Mouse (Mus musculus): ENCODE measurements around the gene Spaca4. TPM values are rescaled to one million over a fixed set of nuclear protein-coding genes. Genes with fewer than 3 reads are reported as not detected.

The Spaca4 gene
- polyA plus RNA-seq, 1 experiment from 2014 or later, result not detected

DNA sequence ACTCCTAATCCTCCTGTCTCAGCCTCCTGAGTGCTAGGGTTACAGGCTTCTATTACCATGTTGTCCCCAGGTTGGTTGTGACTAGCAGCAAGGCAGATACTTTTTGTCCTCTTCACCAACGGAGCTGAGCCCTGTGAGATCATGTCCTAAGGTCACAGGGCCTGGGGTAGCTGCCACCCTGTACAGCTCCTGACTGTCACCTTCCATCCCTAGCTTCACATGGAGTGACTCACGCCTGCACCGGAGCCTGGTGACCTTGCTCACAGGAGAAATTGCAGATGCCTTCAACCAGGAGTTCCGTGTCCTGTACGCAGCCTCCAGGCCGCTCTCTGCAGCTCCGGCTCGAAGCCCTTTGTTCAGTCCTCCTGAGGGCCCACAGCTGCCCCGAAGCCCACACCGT lies 806 bp upstream of the Spaca4 start:
- no peaks in the 10 kb centered on the region for H3K27me3 ChIP-seq (replicated peaks)
- H3K4me2 ChIP-seq, result no peak overlapping the region
- peaks cover 37% of the 10 kb centered on the region for H3K36me3 ChIP-seq
- 0 out of 2 replicates have a peak overlapping the region, but pooled peaks have one; percentile 65 for H3K27ac ChIP-seq
- H3K4me1 ChIP-seq, result peaks cover 25% of the 10 kb centered on the region
- no peak overlapping the region for H3K9ac ChIP-seq
- ATAC-seq (ENCODE audit: insufficient read depth, low FRiP score, low read depth), result no peak
- H3K9me3 ChIP-seq, result no peaks in the 10 kb centered on the region
- WGBS, result 89% methylated on average over 10 of the region's 10 CpGs
- no peak overlapping the region for H3K4me3 ChIP-seq (replicated peaks)

DNA sequence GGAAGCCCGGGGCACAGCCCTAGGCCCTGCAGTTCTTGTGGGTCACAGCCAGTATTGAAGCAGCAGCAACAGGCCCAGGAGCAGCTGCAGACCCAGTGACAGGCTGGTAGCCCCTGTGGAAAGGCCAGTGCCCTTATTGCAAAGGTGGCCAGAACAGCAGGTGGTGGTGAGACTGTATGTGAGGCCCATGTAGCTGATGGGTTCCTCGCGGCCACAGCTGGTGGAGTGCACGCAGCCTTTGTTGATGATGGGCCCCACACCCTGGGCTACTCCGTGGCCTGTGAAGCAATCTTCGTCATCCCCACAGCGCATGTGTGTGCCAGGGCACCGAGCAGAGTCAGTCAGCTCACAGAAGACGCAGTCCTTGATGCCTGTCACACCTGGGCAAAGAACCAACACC lies 462 bp downstream of the Spaca4 start:
- Histone ChIP-seq H3K9me3 (no peaks in the 10 kb centered on the region), H3K9ac (no peak overlapping the region), H3K4me3 (replicated peaks) (no peak overlapping the region), H3K4me2 (no peak overlapping the region), H3K27me3 (replicated peaks) (no peaks in the 10 kb centered on the region), H3K27ac (no peak overlapping the region), H3K36me3 (peaks cover 45% of the 10 kb centered on the region), H3K4me1 (peaks cover 20% of the 10 kb centered on the region; the same call in 1 of the 2 replicates)
- no peak for ATAC-seq (ENCODE audit: insufficient read depth, low FRiP score, low read depth)
- WGBS, result 90% methylated on average over 9 of the region's 9 CpGs

DNA sequence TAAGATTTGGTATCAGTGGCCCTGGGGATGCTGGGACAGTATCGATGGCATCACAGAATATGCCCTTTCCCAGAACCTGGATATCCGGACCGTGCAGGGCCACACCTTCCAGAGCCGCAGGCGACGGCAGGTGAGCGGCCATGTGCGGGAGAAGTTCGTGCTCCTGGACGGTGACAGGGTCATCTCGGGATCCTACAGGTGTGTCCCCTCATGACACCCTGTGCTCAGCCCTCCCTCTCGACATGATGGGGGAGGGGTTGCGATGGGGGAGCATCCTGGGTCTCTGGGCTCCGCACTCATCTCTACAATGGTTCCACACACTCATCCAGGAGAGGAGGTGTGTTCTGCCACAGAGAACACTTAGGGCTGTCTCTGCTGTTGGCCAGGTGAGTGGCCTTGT lies 1.8 kb downstream of the Spaca4 start:
- no peak overlapping the region for H3K4me2 ChIP-seq
- WGBS, result 90% methylated on average over 14 of the region's 14 CpGs
- peaks cover 49% of the 10 kb centered on the region for H3K36me3 ChIP-seq
- peaks cover 28% of the 10 kb centered on the region for H3K4me1 ChIP-seq
- no peak overlapping the region for H3K9ac ChIP-seq
- H3K27me3 ChIP-seq (replicated peaks), result no peaks in the 10 kb centered on the region
- H3K4me3 ChIP-seq (replicated peaks), result no peak overlapping the region
- H3K27ac ChIP-seq, result no peak overlapping the region
- no peak for ATAC-seq (ENCODE audit: insufficient read depth, low FRiP score, low read depth)
- H3K9me3 ChIP-seq, result no peaks in the 10 kb centered on the region

DNA sequence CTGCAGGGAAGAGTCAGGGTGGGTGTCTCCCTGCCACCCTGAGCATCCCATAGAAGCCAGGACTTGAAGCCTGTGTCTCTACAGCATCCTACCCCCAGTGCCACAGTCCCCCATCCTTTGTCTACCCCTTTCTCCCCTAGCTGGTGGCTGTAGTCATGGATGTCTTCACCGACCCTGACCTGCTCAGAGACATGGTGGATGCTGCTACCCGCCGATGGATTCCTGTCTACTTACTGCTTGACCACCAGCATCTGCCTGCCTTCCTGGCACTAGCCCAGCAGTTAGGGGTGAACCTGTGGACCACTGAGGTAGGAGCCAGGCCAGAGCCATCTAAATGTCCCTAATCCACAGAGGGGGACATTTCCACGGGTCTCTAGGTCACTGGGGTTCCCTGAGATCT lies 2.3 kb downstream of the Spaca4 start:
- no peak for ATAC-seq (ENCODE audit: insufficient read depth, low FRiP score, low read depth)
- H3K4me2 ChIP-seq, result no peak overlapping the region
- no peaks in the 10 kb centered on the region for H3K9me3 ChIP-seq
- H3K4me1 ChIP-seq, result peaks cover 29% of the 10 kb centered on the region
- H3K4me3 ChIP-seq (replicated peaks), result no peak overlapping the region
- 86% methylated on average over 4 of the region's 4 CpGs for WGBS
- H3K9ac ChIP-seq, result no peak overlapping the region
- no peaks in the 10 kb centered on the region for H3K27me3 ChIP-seq (replicated peaks)
- peaks cover 49% of the 10 kb centered on the region for H3K36me3 ChIP-seq
- H3K27ac ChIP-seq, result no peak overlapping the region

DNA sequence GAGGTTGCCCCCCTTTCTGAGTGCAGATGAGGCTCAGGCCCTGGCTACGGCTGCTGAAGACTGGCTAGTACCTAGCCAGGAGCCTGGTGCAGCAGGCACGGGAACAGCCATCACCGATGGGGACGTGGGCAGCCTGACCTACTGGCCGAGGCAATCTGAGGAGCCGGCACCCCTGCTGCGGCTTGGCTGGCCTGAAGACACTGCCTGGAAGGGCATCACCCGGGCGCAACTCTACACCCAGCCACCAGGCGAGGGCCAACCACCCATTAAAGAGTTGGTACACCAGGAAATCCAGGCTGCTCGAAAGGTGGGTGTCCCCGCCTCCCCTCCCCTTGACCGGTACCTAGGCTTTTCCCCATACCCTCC lies 3.3 kb downstream of the Spaca4 start:
- H3K27ac ChIP-seq, result peak overlapping the region; percentile 68; the same call in 1 of the 2 replicates

DNA sequence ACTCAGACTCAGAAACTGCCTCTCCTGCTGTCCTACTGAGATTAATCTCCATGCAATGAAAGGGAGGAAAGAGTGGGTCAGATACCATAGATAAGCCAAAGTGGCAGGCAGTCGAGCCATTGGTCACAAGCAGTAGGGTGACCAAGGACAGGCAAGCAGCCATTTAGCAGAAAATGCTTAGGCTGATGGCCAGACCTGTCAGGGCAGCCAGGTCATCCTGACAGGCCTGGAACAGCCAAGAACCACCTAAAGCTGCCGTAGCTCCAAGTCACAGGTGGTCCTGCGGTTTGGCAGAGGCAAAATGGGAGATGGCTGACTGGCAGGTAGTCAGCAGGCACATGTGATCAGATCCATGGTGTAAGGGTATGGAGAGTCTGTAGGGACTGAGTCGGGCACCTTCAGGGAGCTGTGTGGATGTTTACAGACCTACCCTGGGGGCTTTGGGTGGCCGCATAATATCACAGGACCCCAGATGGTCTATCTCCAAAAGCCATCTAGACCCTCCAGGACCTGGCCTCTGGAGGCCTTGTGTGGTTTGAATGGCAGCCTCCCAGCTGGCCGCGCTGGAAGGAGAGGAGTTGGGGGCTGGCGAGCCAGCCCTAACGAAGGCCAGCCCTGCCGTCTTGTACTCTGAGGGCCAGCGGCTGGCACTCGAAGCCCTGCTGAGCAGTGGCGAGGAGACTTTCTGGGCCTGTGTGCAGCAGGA lies 3.8 kb downstream of the Spaca4 start:
- Histone ChIP-seq H3K27me3 (replicated peaks) (no peaks in the 10 kb centered on the region), H3K4me2 (peak overlapping the region; percentile 33), H3K27ac (peak overlapping the region; percentile 68), H3K9me3 (no peaks in the 10 kb centered on the region), H3K4me3 (replicated peaks) (peak overlapping the region; percentile 11; the same call in 1 of the 2 replicates), H3K9ac (no peak overlapping the region), H3K4me1 (peaks cover 30% of the 10 kb centered on the region), H3K36me3 (peaks cover 49% of the 10 kb centered on the region)
- WGBS, result 59% methylated on average over 13 of the region's 13 CpGs
- no peak for ATAC-seq (ENCODE audit: insufficient read depth, low FRiP score, low read depth)

More for the DNA sequence above, 3.3 kb downstream of the Spaca4 start:
- Histone ChIP-seq H3K9me3 (no peaks in the 10 kb centered on the region), H3K36me3 (peaks cover 49% of the 10 kb centered on the region), H3K4me2 (peak overlapping the region; percentile 33), H3K4me1 (peaks cover 29% of the 10 kb centered on the region), H3K27me3 (replicated peaks) (no peaks in the 10 kb centered on the region), H3K9ac (no peak overlapping the region), H3K4me3 (replicated peaks) (peak overlapping the region; percentile 11; the same call in 1 of the 2 replicates)
- ATAC-seq (ENCODE audit: insufficient read depth, low FRiP score, low read depth), result no peak
- 71% methylated on average over 13 of the region's 13 CpGs for WGBS

DNA sequence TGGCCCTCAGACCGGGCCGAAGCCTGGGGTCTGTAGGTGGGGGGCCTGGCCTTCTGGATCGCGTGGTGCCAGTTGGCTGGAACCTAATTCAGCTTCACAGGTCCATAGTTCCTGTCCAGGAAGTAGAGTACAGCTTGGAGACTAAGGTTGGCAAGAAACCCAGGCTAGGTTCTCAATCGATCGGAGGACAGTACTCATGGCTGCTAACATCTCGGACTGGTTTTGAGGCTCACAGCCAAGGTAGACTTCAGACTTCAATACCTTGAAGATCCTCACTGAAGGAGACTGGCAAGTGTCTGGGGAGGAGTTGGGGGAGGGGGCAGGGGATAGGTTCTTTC lies 4.4 kb downstream of the Spaca4 start:
- 68% methylated on average over 7 of the region's 7 CpGs for WGBS
- H3K4me3 ChIP-seq (replicated peaks), result peak overlapping the region; percentile 11
- no peaks in the 10 kb centered on the region for H3K27me3 ChIP-seq (replicated peaks)
- no peak overlapping the region for H3K9ac ChIP-seq
- peak overlapping the region; percentile 33 for H3K4me2 ChIP-seq
- H3K4me1 ChIP-seq, result peaks cover 32% of the 10 kb centered on the region
- peak overlapping the region; percentile 68 for H3K27ac ChIP-seq
- no peak for ATAC-seq (ENCODE audit: insufficient read depth, low FRiP score, low read depth)
- peaks cover 49% of the 10 kb centered on the region for H3K36me3 ChIP-seq
- H3K9me3 ChIP-seq, result no peaks in the 10 kb centered on the region

DNA sequence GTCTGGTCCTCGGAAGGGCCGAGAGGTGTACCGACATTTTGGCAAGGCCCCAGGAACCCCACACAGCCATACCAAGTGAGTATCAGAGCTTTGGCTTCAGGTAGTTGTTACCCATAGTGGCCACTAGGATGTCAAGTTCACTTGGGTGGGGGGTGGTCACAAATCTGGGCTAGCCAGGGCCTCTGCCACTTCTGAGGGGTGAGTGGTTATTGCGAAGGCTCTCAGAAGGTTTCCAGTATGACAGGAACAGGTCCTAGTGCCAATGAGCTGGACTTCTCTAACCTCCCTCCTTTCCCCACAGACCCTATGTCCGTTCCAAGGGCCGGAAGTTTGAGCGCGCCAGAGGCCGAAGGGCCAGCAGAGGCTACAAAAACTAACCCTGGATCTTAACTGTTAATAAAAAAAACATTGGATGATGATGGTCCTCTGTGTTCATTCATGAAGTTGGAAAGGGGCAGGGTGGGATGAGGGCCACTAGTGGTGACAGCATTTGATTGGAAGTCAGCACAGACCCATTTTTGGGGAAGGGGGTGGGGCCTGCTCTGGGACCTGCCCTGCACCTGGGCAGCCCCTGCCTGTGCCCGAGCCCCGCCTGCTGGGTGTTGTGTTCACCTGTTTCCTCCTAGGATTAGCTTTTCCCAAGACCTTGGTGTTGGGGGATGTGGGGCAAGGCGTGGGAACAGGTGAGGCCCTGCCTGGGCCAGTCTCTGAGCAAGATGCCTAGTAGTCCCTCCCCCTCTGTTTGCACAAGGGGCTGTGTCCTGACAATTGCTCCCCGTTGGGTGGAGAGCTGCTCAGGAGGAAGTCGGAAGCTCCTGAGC lies 5.0 kb downstream of the Spaca4 start, which contains the start of gene Fam83e:
Fam83e (plus strand) TSS at position 800 of the 821 bp plus-strand sequence.
- Histone ChIP-seq H3K4me3 (replicated peaks) (peak within 1 kb of the TSS; percentile 11), H3K9me3 (no peaks in the 10 kb centered on the region), H3K36me3 (peaks cover 48% of the 10 kb centered on the region), H3K4me2 (peak within 1 kb of the TSS; percentile 80), H3K27ac (peak within 1 kb of the TSS; percentile 68), H3K9ac (no peak within 1 kb of the TSS), H3K4me1 (peaks cover 38% of the 10 kb centered on the region), H3K27me3 (replicated peaks) (no peaks in the 10 kb centered on the region)
- ATAC-seq (ENCODE audit: insufficient read depth, low FRiP score, low read depth), result peak; percentile 83
- 71% methylated on average over 14 of the region's 14 CpGs for WGBS

DNA sequence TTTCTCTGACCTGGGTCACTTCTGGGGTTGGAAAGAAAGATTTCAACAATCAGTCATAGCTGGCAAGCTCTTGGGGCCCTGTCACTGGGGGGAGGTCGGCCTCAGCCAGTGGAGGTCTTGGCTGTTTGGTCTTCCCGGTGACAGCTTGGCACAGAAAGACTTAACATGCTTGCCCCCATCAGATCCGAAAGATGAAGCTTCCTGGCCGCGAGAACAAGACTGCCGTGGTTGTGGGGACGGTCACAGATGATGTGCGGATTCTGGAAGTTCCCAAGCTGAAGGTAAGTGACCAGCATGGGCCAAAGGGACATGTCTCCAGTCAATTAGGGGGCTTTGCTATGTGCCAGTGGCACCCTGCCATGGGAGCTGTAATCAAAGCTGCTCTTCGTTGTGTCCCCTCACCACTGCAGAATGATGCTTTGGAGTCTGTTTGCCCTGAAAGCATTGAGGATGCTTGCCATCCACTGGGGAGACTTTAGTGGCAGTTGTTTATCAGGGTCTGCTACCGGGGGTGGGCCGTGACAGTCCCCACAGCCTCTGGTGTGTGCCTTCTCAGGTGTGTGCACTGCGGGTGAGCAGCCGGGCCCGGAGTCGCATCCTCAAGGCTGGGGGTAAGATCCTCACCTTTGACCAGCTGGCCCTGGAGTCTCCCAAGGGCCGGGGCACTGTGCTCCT lies 5.7 kb downstream of the Spaca4 start:
- 80% methylated on average over 16 of the region's 16 CpGs for WGBS
- peak overlapping the region; percentile 92; the same call in 1 of the 2 replicates for H3K4me3 ChIP-seq (replicated peaks)
- peaks cover 42% of the 10 kb centered on the region for H3K4me1 ChIP-seq
- H3K4me2 ChIP-seq, result peak overlapping the region; percentile 80; the same call in 1 of the 2 replicates
- peak overlapping the region; percentile 94; the same call in 1 of the 2 replicates for H3K27ac ChIP-seq
- ATAC-seq (ENCODE audit: insufficient read depth, low FRiP score, low read depth), result no peak
- H3K27me3 ChIP-seq (replicated peaks), result no peaks in the 10 kb centered on the region
- H3K9me3 ChIP-seq, result no peaks in the 10 kb centered on the region
- H3K36me3 ChIP-seq, result peaks cover 41% of the 10 kb centered on the region
- H3K9ac ChIP-seq, result no peak overlapping the region

DNA sequence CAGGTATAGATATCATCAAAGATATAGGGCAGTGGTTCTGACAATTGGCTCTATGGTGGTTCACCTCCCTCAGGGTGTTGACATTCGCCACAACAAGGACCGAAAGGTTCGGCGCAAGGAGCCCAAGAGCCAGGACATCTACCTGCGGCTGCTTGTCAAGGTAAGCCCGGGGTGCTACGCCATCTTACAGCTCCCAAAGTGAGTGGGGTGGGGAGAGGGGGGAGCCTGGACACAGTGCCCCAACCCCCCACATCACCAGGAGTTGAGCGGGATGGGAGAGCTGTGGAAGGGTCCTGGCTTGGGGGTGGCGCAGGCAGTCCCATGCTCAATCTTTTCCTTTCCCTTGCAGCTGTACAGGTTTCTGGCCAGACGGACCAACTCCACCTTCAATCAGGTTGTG lies 6.4 kb downstream of the Spaca4 start:
- H3K4me2 ChIP-seq, result peak overlapping the region; percentile 80
- 69% methylated on average over 10 of the region's 10 CpGs for whole genome bisulfite sequencing
- no peaks in the 10 kb centered on the region for H3K9me3 ChIP-seq
- peak overlapping the region; percentile 96 for H3K9ac ChIP-seq
- H3K27me3 ChIP-seq (replicated peaks), result no peaks in the 10 kb centered on the region
- H3K4me1 ChIP-seq, result peaks cover 47% of the 10 kb centered on the region
- peaks cover 35% of the 10 kb centered on the region for H3K36me3 ChIP-seq
- peak overlapping the region; percentile 94 for H3K27ac ChIP-seq
- no peak for ATAC-seq (ENCODE audit: insufficient read depth, low FRiP score, low read depth)
- peak overlapping the region; percentile 92 for H3K4me3 ChIP-seq (replicated peaks)

DNA sequence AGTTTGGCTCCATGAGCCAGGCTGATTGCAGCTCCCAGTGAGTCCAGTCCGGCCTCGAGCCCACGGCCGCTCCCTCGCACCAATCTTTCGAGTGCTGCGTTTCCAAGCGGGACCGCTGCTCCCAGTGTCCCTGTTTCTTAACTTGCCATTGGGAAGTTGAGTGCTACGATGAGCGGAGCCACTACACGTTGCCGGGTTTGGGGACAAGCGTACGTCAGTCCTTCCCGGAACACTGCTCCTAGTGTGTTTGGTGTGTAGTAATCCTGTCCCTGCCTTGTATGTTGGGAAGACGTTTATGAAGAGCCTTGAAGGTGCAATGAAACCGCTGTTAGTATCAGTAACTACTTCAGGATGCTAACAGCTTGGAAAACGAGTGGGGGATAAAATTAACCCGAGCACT lies 7.3 kb downstream of the Spaca4 start:
- H3K4me1 ChIP-seq, result peaks cover 55% of the 10 kb centered on the region
- H3K27me3 ChIP-seq (replicated peaks), result no peaks in the 10 kb centered on the region
- WGBS, result under 1% methylated on average over 20 of the region's 20 CpGs
- peaks cover 29% of the 10 kb centered on the region for H3K36me3 ChIP-seq
- H3K27ac ChIP-seq, result peak overlapping the region; percentile 94
- H3K9ac ChIP-seq, result peak overlapping the region; percentile 96
- no peaks in the 10 kb centered on the region for H3K9me3 ChIP-seq
- peak overlapping the region; percentile 92 for H3K4me3 ChIP-seq (replicated peaks)
- peak overlapping the region; percentile 80 for H3K4me2 ChIP-seq
- ATAC-seq (ENCODE audit: insufficient read depth, low FRiP score, low read depth), result no peak
